Mouse (Mus musculus) cerebellum, postnatal 14 days (tissue): ENCODE data around the gene Olfr1104.

Experiments used
- DNase-seq, 2 experiments: peaks; one replicate each; pipeline ENCODE4 v3.0.0; 2021; ENCODE audit warnings: mixed read lengths in 2 of 2

Gene Olfr1104

GRCm38 (mm10) chr2:87026980-87027379 lies at the start of gene Olfr1104:
Olfr1104 (minus strand) TSS chr2:87027080.
- no peak for DNase-seq

- no peak for DNase-seq
Measured at GRCm38 (mm10) chr2:87075717-87076116, 48.8 kb upstream of the Olfr1104 start, which contains the start of gene Olfr1107. Olfr1107 (minus strand) TSS chr2:87075817.

DNA sequence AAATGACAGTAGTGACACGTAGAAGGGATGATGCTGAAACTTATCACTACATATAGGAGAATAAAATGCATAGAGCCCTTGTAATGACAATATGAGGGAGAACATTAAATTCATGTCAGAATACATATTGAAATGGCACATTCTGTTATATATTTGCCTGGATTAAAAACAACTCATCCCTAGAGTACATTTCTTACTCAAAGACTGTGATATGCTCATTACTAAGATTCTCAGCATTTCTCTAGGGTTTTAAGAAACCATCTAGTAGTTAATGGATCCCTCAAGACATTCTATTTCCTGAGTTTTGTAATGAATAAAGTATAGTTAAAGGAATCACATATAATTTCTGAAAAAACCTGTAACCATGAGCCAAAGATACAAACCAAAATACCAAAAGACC lies 25.3 kb upstream of the Olfr1104 start, which contains the start of gene Olfr1106:
Gene Olfr1106, minus strand, starts transcription at position 101 of the 400 bp plus-strand sequence.
- DNase-seq: no peak

- DNase-seq: no peak
Measured at GRCm38 (mm10) chr2:87036431-87036830, 9.6 kb upstream of the Olfr1104 start, which contains the start of gene Olfr1105. Olfr1105 (minus strand) TSS chr2:87036531.

- no peak for DNase-seq
Measured at GRCm38 (mm10) chr2:86998098-86998497, 28.8 kb downstream of the Olfr1104 start, which contains the start of gene Olfr1102. Olfr1102 (plus strand) TSS chr2:86998398.

- DNase-seq: no peak
Measured at GRCm38 (mm10) chr2:86991121-86991520, 35.8 kb downstream of the Olfr1104 start, which contains the start of gene Olfr1101. Olfr1101 (minus strand) TSS chr2:86991221.

- DNase-seq: no peak
Measured at GRCm38 (mm10) chr2:86979854-86980253, 47.0 kb downstream of the Olfr1104 start, which contains the start of gene Olfr1100. Olfr1100 (minus strand) TSS chr2:86979954.
